Mouse (Mus musculus): Measurements from ENCODE around the gene Poll.

Gene Poll

DNA sequence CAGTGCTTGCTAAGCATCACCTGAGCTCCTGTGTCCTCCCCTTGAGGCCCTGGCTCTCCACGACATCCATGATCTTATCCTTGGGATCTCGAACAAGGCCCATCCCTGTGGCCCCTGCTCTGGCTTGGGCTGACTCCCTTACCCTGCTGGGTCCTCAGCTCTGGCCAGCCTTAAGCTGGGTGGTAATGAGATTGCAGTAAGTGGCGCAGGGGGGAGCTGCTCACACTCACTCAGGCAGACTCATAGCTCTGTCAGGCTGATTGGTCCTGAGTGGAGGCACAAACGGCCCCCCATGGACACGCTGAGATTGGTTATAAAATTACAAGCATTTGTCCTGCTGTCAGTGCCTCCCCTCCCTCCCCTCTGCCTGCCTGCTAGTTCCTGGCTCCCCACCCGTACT is 24.4 kb downstream of the Poll start:
- DNase-seq (ENCODE audit: extremely low read depth, low read depth), result no peak

GRCm38 (mm10) chr19:45535214-45535735 is 25.1 kb downstream of the Poll start:
- no peak for DNase-seq (ENCODE audit: extremely low read depth, low read depth)

GRCm38 (mm10) chr19:45533617-45534016 is 26.7 kb downstream of the Poll start:
- no peak for DNase-seq (ENCODE audit: extremely low read depth, low read depth)

GRCm38 (mm10) chr19:45531554-45531953 is 28.8 kb downstream of the Poll start:
- DNase-seq (ENCODE audit: extremely low read depth, low read depth), result no peak

GRCm38 (mm10) chr19:45530200-45530995 is 29.9 kb downstream of the Poll start:
- DNase-seq (ENCODE audit: extremely low read depth, low read depth), result no peak

GRCm38 (mm10) chr19:45529294-45529693 is 31.0 kb downstream of the Poll start:
- DNase-seq (ENCODE audit: extremely low read depth, low read depth), result no peak

DNA sequence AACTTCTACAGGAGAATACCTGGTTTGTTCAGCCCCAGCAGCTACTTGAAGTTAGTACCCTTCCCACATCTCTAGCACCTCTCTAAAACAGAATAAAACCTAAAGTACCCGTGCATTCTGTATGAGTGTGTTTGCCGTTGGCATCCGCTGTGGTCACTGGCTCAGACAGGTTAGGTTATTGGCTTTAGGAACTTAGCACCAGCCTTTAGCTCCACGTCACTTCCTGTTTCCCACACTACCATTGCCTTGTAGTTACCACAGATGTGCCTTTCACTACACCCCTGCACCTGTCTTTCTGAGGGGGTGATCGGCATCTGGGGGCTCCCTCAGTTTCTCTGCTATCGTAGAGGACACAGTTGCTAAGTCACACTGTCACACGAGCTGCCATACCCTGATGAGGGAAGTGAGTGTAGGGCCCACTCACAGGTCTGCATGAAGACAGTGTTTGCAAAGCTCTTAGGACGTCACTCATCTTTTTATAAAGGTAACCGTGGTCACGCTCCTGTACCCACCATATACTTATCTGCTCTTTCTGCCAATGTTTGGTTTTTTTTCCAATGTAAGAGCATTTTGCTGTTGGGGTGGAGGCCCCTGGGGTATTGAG is 32.3 kb downstream of the Poll start:
- DNase-seq (ENCODE audit: extremely low read depth, low read depth), result no peak

GRCm38 (mm10) chr19:45527382-45527781 is 32.9 kb downstream of the Poll start:
- no peak for DNase-seq (ENCODE audit: extremely low read depth, low read depth)

DNA sequence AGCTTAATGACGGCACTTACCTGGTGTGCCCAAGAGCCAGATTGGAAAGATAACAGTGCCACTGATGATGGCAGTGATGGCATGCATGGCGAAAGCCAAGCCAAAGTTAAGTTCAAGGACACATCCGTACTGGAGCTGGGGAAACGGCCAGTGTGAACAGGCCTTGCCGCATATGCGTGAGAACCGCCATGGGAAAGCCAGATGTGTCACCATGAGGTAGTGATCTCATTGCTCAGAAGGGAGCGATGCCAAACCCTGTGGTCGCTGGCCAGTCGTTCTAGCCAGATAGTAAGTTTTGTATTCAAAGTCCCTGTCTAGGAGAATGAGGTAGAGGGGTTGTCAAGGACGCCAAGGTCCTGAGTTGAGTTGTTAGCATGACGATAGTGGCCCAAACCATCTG is 44.1 kb downstream of the Poll start:
- DNase-seq (ENCODE audit: extremely low read depth, low read depth), result no peak

DNA sequence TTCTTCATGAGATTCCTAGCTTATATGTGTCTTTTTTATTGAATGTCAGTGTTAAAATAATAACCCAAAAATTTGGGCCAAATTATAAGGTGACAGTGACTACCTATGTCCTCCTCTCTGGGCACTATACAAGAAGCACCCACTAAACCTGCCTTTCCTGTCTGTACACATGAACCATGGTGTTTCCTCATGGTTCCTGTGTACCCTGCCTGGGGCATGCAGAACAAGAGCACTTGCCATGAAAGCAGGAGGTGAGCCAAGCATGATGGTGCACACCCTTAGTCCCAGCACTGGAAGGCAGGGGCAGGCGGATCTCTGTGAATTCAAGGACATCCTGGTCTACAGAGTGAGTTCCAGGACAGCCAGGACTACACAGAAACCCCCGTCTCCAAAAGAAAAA is 45.0 kb downstream of the Poll start:
- DNase-seq (ENCODE audit: extremely low read depth, low read depth), result no peak

GRCm38 (mm10) chr19:45511406-45511805 is 48.9 kb downstream of the Poll start:
- no peak for DNase-seq (ENCODE audit: extremely low read depth, low read depth)

GRCm38 (mm10) chr19:45510680-45511079 is 49.7 kb downstream of the Poll start:
- DNase-seq (ENCODE audit: extremely low read depth, low read depth), result no peak

DNA sequence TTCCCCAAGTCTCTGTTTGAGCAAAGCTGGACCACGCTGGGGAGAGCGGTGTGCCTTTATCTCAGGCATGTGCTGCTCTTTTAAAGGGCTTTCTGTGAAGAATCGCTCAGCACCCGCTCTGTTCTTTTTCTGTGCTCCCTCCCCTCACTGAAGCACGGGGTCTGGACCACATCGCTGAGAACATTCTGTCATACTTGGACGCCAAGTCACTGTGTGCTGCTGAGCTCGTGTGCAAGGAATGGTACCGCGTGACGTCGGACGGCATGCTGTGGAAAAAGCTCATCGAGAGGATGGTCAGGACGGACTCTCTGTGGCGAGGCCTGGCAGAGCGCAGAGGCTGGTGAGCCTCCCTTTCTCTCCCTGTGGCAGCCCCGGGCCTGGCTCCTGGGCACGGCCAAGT is 52.8 kb downstream of the Poll start:
- DNase-seq (ENCODE audit: extremely low read depth, low read depth), result no peak

DNA sequence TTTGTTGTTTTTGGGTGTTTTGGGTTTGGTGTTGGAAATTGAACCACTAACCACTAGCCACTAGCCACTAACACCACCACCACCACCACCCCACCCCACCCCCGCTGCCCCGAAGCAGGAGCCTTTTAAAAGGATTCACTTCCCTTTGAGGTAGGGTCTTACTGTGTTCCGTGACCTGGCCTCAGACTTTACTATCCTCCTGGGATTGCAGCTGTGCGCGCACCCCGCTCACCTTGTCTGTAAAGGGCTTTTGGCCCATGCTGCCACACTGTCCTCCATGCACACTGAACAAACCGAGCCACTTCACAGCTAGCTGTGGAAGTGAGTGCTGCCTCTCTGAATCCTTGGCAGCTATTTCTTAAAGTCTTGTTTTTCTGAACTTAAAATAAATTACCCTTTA is 54.9 kb downstream of the Poll start:
- no peak for DNase-seq (ENCODE audit: extremely low read depth, low read depth)

All from MEL-GATA-1-ER (cell line).